Mouse (Mus musculus) bone marrow, adult 2 months (tissue): ENCODE data around the gene Dhx9. TPM values are rescaled to one million over a fixed set of nuclear protein-coding genes. Genes with fewer than 3 reads are reported as not detected.

Source experiments
- polyA plus RNA-seq: library from polyadenylated mRNA; stranded (reverse); fragments of >200 nt; gene quantifications from 2 replicates; pipeline ENCODE4 v1.2.4, GENCODE M21; 2011; ENCODE audit warnings: low replicate concordance; ENCODE audit not compliant: missing spikeins, insufficient read depth, insufficient read length

Dhx9 gene
- polyA plus RNA-seq, 1 experiment, result 88.7 TPM

Other genes with a start within 250 kb of the Dhx9 start
- gene Lamc1, start 154.9 kb downstream of the Dhx9 start, polyA plus RNA-seq, result 3.7 and 10.6 TPM in 2 replicates
- 0.74 and 1.1 TPM in 2 replicates for gene Shcbp1l, start 62.5 kb downstream of the Dhx9 start, polyA plus RNA-seq
- gene Npl, start 62.4 kb upstream of the Dhx9 start, polyA plus RNA-seq, result 2.0 and 3.6 TPM in 2 replicates
- 0.70 TPM in 1 of 2 replicates, not detected in the other for gene Rgs8, start 165.4 kb upstream of the Dhx9 start, polyA plus RNA-seq